Mouse (Mus musculus): ENCODE data around the gene Ccdc107.
"Not testable (repeated sequence)": the region's sequence is repeated elsewhere in the genome, so short reads cannot be mapped to it uniquely, and the experiment has no call there.

Gene Ccdc107

DNA sequence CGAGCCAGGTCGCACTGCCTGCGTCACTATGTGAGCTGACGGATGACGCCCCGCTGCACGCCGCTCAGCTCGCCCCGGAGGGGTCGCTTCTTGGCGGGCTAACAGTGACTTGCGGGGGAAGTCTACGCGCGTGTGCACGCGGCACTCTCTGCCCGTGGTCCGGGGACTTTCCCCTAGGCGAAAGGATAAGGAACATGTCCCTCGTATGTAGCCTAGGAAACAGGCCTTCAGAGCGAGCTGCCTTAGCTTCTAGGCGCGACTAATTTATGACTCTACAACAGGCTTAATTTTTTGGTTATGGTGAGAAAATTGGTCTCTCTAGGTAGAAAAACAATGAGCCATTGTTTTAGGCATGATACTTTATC lies at the start of gene Ccdc107:
Gene Ccdc107 (plus strand): TSS at position 80 of the 365 bp plus-strand sequence.
- DNase-seq, result peak; percentile 90

DNA sequence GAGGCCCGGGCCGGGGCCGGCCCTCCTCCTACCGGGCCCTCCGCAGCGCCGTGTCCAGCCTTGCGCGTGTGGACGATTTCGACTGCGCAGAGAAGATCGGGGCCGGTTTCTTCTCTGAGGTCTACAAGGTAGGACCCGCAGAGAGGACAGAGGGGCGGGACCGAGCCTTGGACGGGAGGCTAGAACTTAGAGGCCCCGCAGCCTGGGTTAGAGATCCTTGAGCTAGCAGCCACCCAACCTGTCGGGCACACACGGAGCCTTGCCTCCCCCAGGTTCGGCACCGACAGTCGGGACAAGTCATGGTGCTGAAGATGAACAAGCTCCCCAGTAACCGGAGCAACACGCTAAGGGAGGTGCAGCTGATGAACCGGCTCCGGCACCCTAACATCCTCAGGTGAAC lies 49.2 kb upstream of the Ccdc107 start:
- peak; percentile 45 for DNase-seq

DNA sequence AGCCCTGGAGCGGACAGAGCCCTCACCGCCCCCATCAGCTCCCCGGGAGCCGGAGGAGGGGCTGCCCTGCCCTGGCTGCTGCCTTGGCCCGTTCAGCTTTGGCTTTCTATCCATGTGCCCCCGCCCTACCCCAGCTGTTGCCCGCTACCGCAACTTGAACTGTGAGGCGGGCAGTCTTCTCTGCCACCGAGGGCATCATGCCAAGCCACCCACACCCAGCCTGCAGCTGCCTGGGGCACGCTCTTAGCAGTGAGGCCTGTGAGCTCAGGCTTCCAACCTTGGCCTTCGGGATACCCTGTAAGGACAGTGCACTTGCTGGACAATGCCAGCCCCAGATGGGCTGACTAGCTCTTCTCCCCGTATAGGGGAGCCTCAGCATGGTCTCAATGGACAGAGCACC lies 45.4 kb upstream of the Ccdc107 start:
- DNase-seq, result no peak

DNA sequence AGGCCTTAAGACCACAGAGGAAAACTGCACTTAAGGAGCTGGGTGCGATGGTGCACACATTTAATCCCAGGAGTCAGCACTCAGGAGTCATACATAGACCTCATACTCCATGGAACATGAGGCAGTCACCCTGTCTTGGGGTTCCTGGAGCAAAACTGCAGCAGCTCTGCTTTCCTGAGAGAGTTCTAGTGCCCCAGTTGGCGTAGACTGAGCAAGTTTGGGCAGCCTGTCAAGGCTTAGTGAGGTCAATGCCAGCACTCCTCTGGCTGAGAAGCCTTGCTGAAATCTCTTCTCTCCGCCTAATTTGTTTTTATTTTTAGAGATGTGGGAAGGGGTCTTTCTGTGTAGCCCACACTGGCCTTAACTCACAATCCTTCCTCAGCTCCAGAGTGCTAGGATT lies 44.1 kb upstream of the Ccdc107 start:
- DNase-seq, result no peak

DNA sequence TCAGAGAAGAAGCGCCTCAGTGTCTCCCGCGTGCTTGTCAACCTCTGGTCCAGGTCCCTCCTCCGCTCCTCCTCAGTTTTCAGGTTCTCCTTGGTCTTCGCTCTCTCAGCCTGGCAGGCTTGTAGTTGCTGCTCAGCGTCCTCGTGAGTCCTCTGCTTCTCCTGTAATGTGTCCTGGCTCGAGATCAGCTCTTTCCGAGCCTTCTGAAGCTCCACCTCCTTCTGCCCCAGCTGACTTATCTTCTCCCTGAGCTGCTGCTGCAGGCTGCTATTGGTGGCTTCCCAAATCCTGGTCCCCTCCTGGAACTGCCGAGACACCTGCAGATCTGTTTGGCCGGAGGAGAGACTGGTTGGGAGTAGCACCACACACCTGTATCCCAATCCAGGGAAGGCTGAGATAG lies 40.4 kb upstream of the Ccdc107 start:
- DNase-seq, result no peak

DNA sequence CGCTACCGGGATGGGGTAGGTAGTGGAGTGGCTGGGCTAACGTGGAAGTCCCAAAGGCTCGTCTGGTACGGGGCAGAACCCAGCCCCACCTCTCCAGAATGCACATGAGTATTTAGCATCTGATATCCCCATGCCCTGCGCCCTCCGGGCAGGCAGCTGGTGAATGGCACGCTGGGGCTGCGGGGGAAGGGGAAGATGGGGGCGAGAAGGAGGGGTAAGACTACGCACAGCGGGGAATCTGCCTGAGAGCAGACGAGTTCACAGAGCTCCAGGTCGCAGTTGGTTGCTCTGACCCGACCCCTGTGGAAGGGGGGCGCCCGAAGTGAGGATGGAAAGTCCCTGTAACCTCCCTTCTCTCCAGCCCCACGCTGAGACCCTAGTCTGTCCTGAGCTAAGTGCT lies 39.3 kb upstream of the Ccdc107 start:
- no peak for DNase-seq

DNA sequence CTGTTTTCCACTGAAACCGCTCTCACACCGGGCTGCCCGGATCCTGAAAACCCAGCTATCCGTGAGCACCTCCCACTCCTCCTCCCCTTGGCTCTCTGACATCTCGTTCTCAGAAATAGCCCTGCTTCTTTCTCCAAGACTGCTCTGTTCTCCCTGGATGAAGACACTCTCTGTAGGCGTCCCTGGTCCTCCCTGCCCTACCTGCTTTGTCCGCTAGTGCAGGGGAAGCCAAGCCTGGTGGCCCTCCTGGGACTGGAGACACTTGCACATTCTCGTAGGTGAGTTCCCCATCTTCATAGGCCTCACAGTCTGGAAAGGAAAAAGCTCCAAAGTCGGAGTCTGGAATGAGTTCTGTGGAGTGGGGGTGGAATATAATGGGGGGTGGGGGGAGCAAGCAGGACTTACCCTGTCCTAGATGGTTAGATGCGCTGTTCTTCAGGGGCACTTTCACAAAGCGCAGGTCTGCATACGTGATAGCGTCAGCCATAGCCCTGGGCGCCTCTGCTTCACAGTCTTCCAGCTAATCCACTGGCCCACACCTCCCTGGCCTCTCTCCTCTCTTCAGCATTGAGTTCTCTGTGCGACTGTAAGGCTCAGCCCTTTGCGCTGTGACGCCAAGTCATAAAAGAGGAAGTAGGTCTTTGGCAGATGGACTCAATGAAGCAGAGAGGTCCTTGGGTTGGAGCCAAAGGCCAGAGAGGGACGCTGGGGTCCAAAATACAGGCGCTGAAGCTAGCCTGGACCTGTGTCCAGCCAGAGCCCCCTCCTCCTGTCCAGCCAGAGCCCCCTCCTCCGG lies 38.5 kb upstream of the Ccdc107 start, which contains the start of gene Cd72:
Gene Cd72 (minus strand): TSS at position 588 of the 796 bp plus-strand sequence.
- DNase-seq, result no peak

DNA sequence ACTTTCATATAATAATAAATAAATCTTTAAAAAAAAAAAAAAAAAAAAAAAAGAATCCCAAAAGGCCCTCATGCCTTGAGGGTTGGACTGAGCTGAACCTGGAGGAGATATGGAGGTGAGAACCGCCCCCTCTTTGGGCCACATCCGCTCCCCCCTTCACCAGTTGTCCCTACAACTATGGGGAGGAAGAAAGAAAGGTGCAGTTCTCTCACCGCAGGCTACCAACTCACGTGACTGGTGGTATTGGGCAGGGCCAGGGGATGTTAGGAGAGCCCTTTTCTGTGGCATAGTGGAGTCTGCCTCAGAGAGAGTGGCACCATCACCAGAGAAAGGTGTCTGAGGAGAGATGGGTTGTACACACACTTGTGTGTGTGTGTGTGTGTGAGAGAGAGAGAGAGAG lies 36.2 kb upstream of the Ccdc107 start:
- no peak for DNase-seq

DNA sequence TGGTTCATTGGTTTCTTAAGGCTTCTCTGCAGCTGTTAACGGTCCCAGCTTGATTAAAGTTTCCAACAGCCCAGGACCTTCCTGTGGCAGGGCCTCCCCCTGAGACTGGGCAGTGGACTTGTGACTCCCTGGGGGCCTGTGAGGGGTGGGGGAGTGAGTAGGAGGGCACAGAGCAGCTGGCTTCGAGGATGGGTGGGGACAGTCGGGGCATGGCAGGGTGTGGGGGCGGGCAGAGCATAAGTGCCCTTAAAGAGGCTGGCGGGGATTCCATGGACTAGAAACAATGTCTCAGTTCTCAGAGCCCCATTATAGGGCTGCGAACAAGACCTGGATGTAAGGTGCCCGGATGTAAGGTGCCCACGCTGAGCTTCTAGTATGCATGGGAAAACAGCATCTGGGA lies 35.6 kb upstream of the Ccdc107 start:
- DNase-seq, result no peak

DNA sequence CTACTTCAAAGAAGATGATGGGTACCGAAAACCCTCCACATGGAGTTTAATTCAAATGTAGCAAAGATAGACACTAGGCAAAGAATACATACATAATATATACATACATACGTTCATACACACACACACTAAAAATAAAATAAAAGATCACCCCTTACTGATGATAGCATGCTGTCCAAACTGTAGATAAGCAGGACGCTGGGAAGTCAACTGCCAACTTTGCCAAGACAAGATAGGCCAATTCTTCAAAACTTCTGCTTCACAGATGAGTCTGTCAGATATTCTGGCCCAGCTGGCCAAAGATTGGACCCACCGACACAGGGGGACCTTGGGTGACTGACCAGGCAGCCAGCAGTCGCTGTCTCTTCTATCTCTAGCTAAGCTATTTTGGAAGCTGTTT lies 29.6 kb upstream of the Ccdc107 start:
- no peak for DNase-seq

DNA sequence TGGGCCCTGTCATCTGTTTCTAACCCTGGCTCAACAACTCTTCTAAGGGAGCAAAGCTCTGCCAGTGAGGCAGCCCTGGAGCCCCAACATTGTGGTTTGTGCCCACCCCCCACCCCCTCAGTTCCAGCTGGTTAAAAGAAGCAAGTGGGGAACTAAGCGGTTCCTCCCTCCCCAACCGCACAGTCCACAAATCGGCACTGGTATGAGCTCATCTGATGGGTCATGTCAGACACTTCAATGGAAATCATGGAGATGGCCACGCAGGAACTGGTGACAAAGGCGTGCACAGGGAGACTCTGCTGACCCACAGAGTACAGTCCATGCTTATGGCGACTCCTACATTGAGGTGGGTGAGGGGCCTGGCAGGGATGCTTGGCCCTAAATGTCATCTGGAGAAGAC lies 26.8 kb upstream of the Ccdc107 start:
- no peak for DNase-seq

DNA sequence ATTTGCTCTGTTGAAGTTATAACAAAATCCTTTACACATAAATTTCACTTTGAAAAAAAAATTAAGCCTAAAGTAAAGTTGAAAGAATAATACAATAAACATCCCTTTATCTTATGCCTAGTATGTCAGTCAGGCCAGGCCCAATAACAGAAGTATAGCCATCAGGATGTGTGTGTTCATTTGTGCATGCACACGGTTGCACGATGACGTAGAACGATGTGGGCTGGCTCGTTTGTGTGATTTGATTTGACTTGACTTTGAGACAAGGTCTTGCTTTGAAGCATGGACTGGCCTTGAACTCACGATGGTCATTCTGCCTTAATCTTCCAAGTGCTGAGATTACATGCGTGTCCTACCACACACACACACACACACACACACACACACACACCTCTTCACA lies 25.8 kb upstream of the Ccdc107 start:
- no peak for DNase-seq

DNA sequence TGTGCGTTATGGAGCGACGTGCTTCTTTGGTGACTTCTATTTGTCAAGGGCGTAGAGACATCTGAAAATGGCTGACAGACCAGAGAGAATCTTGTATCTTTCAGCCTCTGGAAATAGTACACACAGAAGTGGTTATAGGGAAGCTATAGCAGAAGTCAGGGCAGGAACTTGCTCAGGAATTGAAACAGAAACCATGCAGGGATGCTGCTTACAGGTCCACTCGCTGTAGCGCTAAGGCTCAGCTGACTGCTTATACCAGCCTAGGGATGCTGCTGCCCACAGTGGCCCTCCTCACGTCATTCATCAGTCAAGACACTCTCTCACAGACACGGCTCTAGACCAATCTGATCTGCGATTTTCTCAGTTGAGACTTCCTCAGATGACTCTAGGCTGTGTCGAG lies 22.4 kb upstream of the Ccdc107 start:
- no peak for DNase-seq

DNA sequence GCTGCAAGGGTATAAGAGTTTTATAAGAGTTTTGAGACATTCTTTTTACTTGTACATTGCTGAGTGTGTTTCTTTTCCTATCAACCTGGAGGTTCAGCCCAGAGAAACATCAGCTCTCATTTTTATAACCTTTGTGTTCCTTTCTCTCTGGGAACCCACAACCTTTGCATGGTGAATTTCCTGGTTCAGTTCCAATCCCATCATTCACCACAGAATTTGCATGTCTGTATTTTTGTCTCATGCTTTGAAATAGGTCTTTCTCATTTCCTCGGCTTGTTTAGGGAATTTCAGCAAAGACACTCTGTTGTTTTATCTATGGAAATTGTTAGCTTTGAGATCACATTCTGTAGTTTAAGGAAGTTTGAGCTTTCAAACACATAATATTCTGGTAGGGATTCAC lies 19.1 kb upstream of the Ccdc107 start:
- DNase-seq, result no peak

DNA sequence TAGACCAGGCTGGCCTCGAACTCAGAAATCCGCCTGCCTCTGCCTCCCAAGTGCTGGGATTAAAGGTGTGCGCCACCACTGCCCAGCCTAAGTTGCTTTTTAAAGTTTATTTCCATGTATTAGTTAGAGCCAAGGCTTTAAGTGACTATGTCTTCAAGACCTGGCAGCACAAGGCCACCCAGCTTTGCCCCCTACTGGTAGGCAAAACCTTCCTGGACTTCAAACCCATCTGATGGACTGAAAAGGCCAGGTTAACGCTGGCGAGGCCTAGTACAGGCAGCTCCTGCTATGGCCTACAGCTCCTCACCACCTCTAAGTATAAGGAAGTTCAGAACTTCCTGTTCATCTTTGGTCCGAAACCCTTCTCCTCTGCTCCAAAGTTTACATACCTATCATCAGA lies 16.1 kb upstream of the Ccdc107 start:
- DNase-seq, result no peak

DNA sequence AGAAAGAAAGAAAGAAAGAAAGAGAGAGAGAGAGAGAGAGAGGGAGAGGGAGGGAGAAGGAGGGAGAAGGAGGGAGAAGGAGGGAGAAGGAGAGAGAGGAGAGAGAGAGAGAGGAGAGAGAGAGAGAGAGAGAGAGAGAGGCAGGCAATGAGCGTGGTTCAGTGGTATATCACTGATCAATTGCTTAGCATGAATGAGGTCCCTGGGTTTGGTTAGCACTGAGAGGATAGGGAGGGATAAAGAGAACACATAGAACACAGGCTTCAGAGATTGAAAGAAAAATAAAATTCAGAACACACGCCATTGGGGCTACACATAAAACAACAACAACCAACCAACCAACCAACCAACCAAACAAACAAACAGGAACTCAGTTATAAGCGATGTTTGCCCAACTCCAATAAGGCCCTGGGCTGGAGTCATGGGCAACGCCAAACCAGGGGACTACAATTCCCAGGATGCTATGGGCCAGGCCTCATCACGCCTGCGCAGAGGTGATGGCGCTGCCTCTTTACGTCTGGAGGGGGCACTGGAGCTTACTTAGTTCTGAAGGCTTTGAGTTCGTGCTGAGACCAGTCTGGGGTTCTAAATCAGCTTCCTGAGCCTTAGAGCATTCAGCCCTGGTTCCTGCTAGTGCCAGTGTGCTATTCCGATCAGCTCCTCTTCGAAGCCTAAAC lies 14.7 kb upstream of the Ccdc107 start:
- DNase-seq, result peak; percentile 87

DNA sequence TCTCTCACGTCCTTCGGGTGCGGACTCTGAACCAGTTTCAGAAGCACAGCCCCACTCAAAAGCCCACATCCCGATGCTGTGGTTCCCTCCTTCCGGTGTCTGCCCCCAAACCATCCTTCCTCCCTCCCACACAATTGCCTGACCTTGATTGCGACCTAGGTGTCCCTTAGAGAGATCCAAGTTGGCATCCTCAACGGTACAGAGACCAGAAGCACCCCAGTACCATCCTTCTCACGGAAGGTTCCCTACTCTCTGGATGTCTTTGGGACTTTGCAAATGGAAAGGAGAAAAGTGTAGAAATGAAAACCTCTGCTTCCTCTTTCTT lies 14.2 kb upstream of the Ccdc107 start:
- no peak for DNase-seq

DNA sequence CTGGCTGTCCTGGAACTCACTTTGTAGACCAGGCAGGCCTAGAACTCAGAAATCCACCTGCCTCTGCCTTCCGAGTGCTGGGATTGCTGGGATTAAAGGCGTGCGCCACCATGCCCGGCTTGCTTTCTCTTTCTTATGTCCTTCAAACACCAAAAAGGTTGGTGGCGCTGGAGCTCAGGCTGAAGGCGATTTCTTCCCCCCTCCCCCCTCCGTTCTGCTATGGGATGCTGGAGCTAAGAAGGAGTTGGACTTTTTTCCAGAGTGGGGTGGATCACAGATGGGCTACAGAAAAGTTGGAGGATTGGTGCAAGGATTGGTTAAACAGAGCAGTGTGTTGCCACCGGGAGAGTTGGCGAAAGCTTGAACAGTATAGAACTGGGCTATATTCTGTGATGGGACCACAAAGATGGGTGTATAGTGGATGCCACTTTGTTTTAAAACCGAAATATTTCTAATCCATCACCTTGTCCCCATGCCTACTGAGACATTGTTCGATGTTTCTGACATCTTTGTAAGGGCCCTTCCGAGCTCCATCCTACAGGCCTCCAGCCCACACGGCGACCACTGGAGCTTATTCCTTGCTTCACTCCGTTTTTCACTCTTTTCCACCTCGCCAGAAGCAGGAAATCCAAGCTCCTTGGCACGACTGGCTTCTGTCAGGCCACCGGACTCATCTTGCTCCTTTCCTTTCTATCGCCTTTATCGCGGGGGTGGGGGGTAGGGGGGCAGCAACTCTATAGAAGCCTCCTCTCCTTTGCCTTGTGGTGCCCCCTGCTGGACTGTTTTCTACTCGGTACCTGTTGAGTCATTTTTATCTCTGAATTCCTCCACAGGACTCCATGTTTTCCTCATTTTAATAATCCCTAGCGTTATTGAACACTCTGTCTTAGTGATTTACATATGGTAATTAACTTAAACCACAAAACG lies 13.5 kb upstream of the Ccdc107 start:
- DNase-seq, result peak; percentile 63

DNA sequence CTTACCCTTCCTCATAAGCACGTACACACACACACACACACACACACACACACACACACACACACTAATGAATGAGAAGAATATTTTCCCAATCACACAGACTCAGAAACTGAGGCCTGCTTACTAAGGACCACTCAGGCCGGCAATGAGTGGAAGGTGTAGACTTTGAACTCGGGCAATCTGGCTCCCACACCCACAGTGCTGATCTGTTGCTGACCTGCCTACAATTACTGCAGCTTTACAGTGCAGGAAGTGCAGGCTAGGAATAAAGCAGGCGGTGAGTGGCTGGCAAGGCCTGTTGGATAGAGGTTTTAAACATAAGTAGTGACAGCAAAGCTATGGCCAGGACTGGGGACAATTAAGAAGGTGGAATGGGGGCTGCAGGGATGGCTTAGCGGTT lies 11.7 kb upstream of the Ccdc107 start:
- no peak for DNase-seq

DNA sequence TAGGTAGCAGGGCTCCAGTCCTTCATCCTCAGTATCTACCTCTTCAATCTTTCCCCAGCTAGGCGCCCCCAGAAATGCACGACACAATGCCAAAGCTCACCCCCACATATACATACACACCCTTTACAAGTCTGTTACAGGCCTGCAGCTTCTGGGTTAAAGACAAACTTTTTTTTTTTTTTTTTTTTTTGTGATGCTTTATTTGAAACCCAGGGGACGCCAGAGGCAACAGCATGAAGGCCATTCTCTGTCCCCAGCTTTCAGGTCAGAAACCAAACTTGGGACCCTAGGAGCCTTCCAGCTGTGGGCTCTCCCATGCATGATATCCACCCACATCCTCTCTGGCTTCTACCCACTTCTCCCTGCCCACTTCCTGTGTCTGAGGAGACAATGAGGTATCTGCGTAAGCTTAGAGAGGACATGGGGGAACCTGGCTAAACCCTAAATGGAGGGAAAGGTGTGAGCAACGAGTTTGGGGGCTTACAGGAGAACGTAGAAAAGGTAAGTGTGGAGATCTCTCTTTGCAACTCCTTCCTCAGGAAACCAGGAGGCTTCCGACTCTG lies 10.7 kb upstream of the Ccdc107 start:
- no peak for DNase-seq

DNA sequence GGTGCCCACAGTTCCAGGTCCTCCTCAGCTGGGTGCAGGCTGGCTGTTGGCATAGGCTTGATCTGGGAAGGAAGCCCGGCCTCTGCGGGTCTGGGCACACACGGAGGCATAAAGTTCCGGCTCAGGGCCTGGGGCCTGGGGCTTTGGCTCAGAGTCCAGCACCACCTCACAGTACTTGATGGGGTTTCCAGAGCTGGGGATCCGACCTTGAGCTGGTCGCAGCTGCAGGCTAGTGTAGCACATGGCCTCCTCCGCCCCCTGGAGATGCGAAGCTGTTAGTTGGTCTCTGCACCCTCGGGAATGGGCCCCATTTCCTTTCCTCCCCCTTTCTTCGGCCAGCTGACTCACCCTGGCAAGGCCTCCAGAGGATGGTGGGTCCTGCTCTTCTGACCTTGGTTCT lies 10.1 kb upstream of the Ccdc107 start:
- no peak for DNase-seq

DNA sequence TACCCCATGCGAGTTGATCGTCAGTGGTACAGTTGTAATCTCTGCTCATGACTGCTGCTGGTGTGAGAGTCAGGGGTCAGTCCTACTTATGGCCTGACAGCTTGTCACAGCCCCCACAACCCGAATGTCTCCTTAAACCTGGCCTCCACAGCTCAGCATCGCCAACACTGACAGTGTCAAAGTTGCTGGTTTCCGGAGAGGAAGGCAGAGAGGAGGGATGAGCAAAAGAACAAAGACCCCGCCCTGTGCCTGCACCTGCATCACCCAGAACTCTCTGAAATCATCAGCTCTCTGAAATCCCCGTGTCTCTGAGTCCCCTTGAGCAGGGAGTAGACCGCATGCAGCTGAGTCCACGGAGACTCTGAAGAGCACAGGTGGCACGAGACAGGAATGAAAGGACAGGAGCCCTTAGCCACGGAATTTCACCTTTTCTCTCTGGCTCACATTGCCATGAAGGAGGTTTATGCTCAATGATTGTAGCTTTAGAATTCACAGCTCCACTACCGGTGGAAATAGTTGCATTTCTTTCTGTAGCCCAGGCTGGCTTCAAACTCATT lies 9.1 kb upstream of the Ccdc107 start, which contains the start of gene Sit1:
Gene Sit1 (minus strand): TSS at position 200 of the 557 bp plus-strand sequence.
- no peak for DNase-seq

DNA sequence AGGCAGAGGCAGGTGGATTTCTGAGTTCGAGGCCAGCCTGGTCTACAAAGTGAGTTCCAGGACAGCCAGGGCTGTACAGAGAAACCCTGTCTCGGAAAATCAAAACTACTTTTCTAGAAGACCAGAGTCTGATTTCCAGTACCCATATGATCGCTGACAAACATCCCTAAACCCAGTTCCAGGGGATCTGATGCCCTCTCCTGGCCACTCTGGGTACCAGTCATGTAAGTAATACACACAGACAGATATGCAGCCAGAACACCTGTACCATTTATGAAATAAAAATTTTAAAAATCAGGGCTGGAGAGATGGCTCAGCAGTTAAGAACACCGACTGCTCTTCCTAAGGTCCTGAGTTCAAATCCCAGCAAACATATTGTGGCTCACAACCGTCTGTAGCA lies 7.0 kb upstream of the Ccdc107 start:
- not testable (repeated sequence) for DNase-seq

All from kidney, adult 18-20 months (tissue).